Mouse (Mus musculus): ENCODE results near the gene Ccr8. TPM values are rescaled to one million over a fixed set of nuclear protein-coding genes. Genes with fewer than 3 reads are reported as not detected.

Ccr8 gene
- polyA plus RNA-seq, 1 experiment = 0.08 TPM

DNA sequence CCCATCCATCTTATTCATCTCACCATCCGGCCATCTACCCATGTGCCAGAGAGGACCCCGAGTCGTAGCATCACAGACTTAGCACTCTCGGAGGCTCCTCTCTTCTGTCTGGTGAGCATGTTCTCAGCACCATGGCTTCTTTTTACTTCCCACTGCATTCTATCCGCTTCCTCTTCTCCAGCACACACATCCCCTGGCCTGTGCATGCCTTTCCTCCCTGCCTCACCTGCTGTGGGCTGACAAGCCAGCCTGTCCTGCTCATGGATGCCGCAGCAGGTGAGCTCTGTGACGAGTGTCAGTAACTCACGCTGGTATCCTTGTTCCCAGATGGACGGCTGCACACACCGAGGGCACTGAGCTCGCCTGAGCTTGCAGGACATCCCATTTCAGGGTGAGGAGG, 22.1 kb upstream of the Ccr8 start, which contains the start of gene Cx3cr1:
Gene Cx3cr1, minus strand, starts transcription at position 101 of the 400 bp plus-strand sequence.
- TF ChIP-seq CTCF (IDR thresholded peaks at IDR 0.05; ENCODE audit: extremely low read depth, insufficient read depth, low read length) = no peak
- no peak for TF ChIP-seq POLR2A (IDR thresholded peaks at IDR 0.05; ENCODE audit: extremely low read depth, insufficient read depth, low read length)
- Histone ChIP-seq H3K4me3 (ENCODE audit: insufficient read depth, low read length) (no peak within 1 kb of the TSS), H3K4me1 (ENCODE audit: control insufficient read depth, insufficient read depth, low read length) (no peaks in the 10 kb centered on the region), H3K27ac (ENCODE audit: insufficient read depth, low read length) (no peak within 1 kb of the TSS)

DNA sequence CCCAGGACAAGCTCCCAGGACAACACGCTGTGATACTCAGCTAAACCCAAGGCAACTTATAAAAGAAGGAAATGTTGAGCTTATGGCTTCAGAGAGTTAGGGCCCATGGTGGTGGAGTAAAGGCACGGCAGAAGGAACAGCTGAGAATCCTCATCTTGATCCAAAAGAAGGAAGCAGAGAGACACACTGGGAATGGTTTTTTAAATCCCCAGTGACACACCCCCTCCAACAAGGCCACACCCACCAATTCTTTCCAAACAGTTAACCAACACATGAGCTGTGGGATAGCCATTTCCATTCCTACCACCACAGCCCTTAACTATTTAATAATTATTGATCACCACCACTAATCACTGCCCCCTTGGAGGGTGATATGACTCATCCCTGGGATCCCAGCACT, 20.7 kb upstream of the Ccr8 start:
- no peak overlapping the region for H3K4me3 ChIP-seq (ENCODE audit: insufficient read depth, low read length)
- TF ChIP-seq CTCF (IDR thresholded peaks at IDR 0.05; ENCODE audit: extremely low read depth, insufficient read depth, low read length) (no peak), POLR2A (IDR thresholded peaks at IDR 0.05; ENCODE audit: extremely low read depth, insufficient read depth, low read length) (no peak)
- H3K4me1 ChIP-seq (ENCODE audit: control insufficient read depth, insufficient read depth, low read length) = no peaks in the 10 kb centered on the region
- H3K27ac ChIP-seq (ENCODE audit: insufficient read depth, low read length) = no peak overlapping the region

- H3K4me3 ChIP-seq (ENCODE audit: insufficient read depth, low read length) = no peak overlapping the region
- peak; percentile 89 for TF ChIP-seq CTCF (IDR thresholded peaks at IDR 0.05; ENCODE audit: extremely low read depth, insufficient read depth, low read length)
- no peak for TF ChIP-seq POLR2A (IDR thresholded peaks at IDR 0.05; ENCODE audit: extremely low read depth, insufficient read depth, low read length)
- no peak overlapping the region for H3K27ac ChIP-seq (ENCODE audit: insufficient read depth, low read length)
- no peaks in the 10 kb centered on the region for H3K4me1 ChIP-seq (ENCODE audit: control insufficient read depth, insufficient read depth, low read length)
Observed at GRCm38 (mm10) chr9:120073169-120073568, 18.7 kb upstream of the Ccr8 start.

GRCm38 (mm10) chr9:120074516-120074915, 17.4 kb upstream of the Ccr8 start:
- H3K4me1 ChIP-seq (ENCODE audit: control insufficient read depth, insufficient read depth, low read length) = no peaks in the 10 kb centered on the region
- H3K4me3 ChIP-seq (ENCODE audit: insufficient read depth, low read length) = no peak overlapping the region
- H3K27ac ChIP-seq (ENCODE audit: insufficient read depth, low read length) = no peak overlapping the region
- no peak for TF ChIP-seq POLR2A (IDR thresholded peaks at IDR 0.05; ENCODE audit: extremely low read depth, insufficient read depth, low read length)
- no peak for TF ChIP-seq CTCF (IDR thresholded peaks at IDR 0.05; ENCODE audit: extremely low read depth, insufficient read depth, low read length)

DNA sequence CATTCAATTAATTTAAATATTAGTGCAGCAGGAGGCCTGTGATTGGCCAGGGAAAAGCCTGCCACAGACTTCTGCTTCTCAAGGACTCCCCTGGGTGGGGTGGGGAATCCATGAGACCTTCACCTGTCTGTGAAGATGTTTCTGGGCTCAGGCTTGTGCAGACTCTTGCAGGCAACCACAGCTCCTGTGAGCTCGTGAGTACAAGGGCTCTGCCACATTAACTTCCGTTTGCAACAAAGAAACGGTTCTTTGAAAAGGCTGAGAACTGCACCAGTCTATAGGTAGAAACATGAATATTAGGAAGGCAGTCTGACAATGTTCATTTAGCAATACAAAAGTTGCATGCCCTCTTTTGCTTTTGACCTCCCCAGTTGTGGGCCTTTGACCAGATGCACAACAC, 13.7 kb upstream of the Ccr8 start:
- TF ChIP-seq CTCF (IDR thresholded peaks at IDR 0.05; ENCODE audit: extremely low read depth, insufficient read depth, low read length) (no peak), POLR2A (IDR thresholded peaks at IDR 0.05; ENCODE audit: extremely low read depth, insufficient read depth, low read length) (no peak)
- H3K27ac ChIP-seq (ENCODE audit: insufficient read depth, low read length) = no peak overlapping the region
- no peak overlapping the region for H3K4me3 ChIP-seq (ENCODE audit: insufficient read depth, low read length)
- H3K4me1 ChIP-seq (ENCODE audit: control insufficient read depth, insufficient read depth, low read length) = no peaks in the 10 kb centered on the region

GRCm38 (mm10) chr9:120079901-120080300, 12.0 kb upstream of the Ccr8 start:
- no peak overlapping the region for H3K27ac ChIP-seq (ENCODE audit: insufficient read depth, low read length)
- TF ChIP-seq POLR2A (IDR thresholded peaks at IDR 0.05; ENCODE audit: extremely low read depth, insufficient read depth, low read length) (no peak), CTCF (IDR thresholded peaks at IDR 0.05; ENCODE audit: extremely low read depth, insufficient read depth, low read length) (no peak)
- no peak overlapping the region for H3K4me3 ChIP-seq (ENCODE audit: insufficient read depth, low read length)
- no peaks in the 10 kb centered on the region for H3K4me1 ChIP-seq (ENCODE audit: control insufficient read depth, insufficient read depth, low read length)

DNA sequence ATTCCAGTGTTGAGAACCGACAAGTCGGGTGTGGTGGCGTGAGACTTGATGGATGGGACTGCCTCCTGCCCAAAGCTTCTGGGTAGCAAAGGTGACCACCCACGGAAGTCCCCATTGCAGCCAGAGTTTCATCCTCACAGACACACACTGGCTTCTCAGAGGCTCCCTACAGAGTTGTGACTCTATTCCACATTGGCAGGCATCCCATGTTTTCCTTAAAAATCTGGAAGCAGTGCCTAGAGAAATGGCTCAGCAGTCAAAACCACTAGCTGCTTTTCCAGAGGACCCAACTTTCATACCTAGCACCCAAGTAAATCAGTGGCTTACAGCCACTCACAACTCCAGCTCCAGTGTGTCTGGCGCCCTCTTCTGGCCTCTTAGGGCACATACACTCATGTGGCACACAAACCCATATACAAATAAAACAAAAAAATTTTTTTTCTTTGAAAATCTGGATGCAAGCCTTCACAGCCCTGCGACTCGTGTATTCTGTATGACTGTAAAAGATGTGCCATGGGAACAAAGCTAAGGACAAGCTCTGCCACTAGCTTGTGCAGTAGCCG, 11.3 kb upstream of the Ccr8 start:
- Histone ChIP-seq H3K4me1 (ENCODE audit: control insufficient read depth, insufficient read depth, low read length) (no peaks in the 10 kb centered on the region), H3K27ac (ENCODE audit: insufficient read depth, low read length) (no peak overlapping the region), H3K4me3 (ENCODE audit: insufficient read depth, low read length) (no peak overlapping the region)
- TF ChIP-seq CTCF (IDR thresholded peaks at IDR 0.05; ENCODE audit: extremely low read depth, insufficient read depth, low read length) = no peak
- TF ChIP-seq POLR2A (IDR thresholded peaks at IDR 0.05; ENCODE audit: extremely low read depth, insufficient read depth, low read length) = no peak

DNA sequence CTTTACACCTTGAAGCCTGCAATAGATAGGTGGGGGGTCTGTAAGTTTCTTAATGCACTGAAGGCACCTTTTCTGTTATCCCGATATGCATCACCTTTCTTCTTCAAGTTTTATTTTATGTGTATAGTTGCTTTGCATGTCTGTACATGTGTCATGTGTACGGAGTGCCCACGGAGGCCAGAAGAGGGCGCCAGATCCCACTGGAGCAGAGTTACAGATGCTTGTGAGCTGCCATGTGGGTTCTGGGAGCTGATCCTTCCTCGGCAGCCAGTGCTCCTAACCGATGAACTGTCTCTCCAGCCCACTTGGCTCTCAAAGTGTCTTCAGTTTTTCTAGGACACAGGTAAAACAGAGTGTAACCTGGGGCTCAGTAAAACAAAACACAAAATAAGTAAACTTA, 10.7 kb upstream of the Ccr8 start:
- Histone ChIP-seq H3K4me1 (ENCODE audit: control insufficient read depth, insufficient read depth, low read length) (no peaks in the 10 kb centered on the region), H3K27ac (ENCODE audit: insufficient read depth, low read length) (no peak overlapping the region), H3K4me3 (ENCODE audit: insufficient read depth, low read length) (no peak overlapping the region)
- no peak for TF ChIP-seq POLR2A (IDR thresholded peaks at IDR 0.05; ENCODE audit: extremely low read depth, insufficient read depth, low read length)
- TF ChIP-seq CTCF (IDR thresholded peaks at IDR 0.05; ENCODE audit: extremely low read depth, insufficient read depth, low read length) = 0 out of 2 replicates have a peak, but pooled peaks have one; percentile 0

DNA sequence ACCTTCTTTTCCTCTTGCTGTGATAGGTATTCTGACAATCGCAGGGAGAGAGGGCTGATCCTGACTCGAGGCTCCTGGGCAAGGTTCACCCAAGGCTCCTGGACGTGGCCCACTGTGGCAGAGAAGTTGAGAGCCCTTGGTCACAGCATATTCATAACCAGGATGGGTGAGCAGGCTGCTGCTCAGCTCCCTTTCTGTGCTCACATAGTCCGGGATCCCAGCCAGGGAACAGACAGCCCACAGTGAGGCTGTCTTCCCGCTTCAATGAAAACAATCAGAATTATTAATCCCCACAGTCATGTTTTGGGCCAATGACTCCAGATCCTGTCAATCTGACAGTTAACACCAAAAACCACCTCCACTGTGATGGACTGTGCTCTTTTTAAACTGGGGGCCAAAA, 9.9 kb upstream of the Ccr8 start:
- Histone ChIP-seq H3K4me1 (ENCODE audit: control insufficient read depth, insufficient read depth, low read length) (no peaks in the 10 kb centered on the region), H3K27ac (ENCODE audit: insufficient read depth, low read length) (no peak overlapping the region), H3K4me3 (ENCODE audit: insufficient read depth, low read length) (no peak overlapping the region)
- TF ChIP-seq CTCF (IDR thresholded peaks at IDR 0.05; ENCODE audit: extremely low read depth, insufficient read depth, low read length) (no peak), POLR2A (IDR thresholded peaks at IDR 0.05; ENCODE audit: extremely low read depth, insufficient read depth, low read length) (no peak)

GRCm38 (mm10) chr9:120082691-120083090, 9.2 kb upstream of the Ccr8 start:
- H3K4me1 ChIP-seq (ENCODE audit: control insufficient read depth, insufficient read depth, low read length) = no peaks in the 10 kb centered on the region
- no peak overlapping the region for H3K4me3 ChIP-seq (ENCODE audit: insufficient read depth, low read length)
- TF ChIP-seq POLR2A (IDR thresholded peaks at IDR 0.05; ENCODE audit: extremely low read depth, insufficient read depth, low read length) (no peak), CTCF (IDR thresholded peaks at IDR 0.05; ENCODE audit: extremely low read depth, insufficient read depth, low read length) (no peak)
- no peak overlapping the region for H3K27ac ChIP-seq (ENCODE audit: insufficient read depth, low read length)
